Mouse (Mus musculus): ENCODE results near the gene St3gal3. TPM values are rescaled to one million over a fixed set of nuclear protein-coding genes. Genes with fewer than 3 reads are reported as not detected.

St3gal3 gene
- polyA plus RNA-seq, 1 experiment: 6.8 TPM

DNA sequence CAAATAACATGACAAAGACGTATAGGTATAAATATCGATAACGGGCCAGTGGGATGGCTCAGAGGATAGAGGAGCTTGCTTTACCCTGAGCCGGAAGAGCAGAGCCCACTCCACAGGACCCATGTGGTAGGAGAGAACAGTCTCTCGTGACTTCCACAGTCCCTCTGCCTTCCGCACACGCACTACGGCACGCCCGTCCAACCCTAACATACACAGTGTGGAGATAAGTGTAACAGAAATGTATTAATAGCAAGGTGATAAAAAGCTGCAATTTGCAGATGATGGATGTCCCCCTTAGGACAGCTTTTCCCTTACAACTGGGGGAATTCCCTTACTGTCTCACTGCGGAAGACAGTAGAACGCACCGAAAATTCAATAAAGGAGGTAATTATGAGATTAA lies 25.1 kb downstream of the St3gal3 start:
- 73% methylated on average over 13 of the region's 13 CpGs for WGBS
- Histone ChIP-seq H3K4me3 (replicated peaks; ENCODE audit: control insufficient read depth, low read depth, low read length) (peak overlapping the region; percentile 3), H3K4me1 (ENCODE audit: control insufficient read depth, insufficient read depth, low read length) (no peaks in the 10 kb centered on the region; the same call in 1 of the 2 replicates)

DNA sequence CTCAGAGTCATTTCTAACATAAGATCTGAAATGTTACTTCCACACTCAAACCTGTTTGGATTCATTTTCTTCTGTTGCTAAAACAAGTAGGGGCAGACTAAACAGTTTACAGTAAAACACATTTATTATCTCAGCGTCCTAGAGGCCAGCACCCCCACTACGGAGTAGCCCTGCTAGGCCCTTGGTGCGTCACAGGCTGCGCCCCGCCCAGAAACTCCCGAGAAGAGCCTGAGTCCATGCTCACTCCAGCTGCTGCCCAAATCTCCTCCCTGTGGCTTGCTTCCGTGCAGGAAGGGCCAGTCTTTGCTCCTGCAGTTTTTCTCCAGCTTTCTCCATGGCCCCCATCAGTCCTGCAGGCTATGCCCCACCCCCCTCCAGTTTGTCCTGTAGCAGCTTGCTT lies 25.9 kb downstream of the St3gal3 start:
- Histone ChIP-seq H3K27ac (ENCODE audit: control insufficient read depth, insufficient read depth, low read depth, low read length, poor library complexity) (no peak overlapping the region), H3K4me3 (replicated peaks; ENCODE audit: control insufficient read depth, low read depth, low read length) (no peak overlapping the region), H3K4me1 (ENCODE audit: control insufficient read depth, insufficient read depth, low read length) (no peaks in the 10 kb centered on the region; the same call in 1 of the 2 replicates)
- 65% methylated on average over 7 of the region's 7 CpGs for WGBS
- no peak for TF ChIP-seq POLR2A (IDR thresholded peaks at IDR 0.05; ENCODE audit: borderline replicate concordance, control insufficient read depth, low read depth, low read length)
- no peak for TF ChIP-seq CTCF (IDR thresholded peaks at IDR 0.05; ENCODE audit: control insufficient read depth, insufficient read depth, low read length)

More for the DNA sequence above, 25.1 kb downstream of the St3gal3 start:
- peak overlapping the region; percentile 24 for H3K27ac ChIP-seq (ENCODE audit: control insufficient read depth, insufficient read depth, low read depth, low read length, poor library complexity)
- no peak for TF ChIP-seq CTCF (IDR thresholded peaks at IDR 0.05; ENCODE audit: control insufficient read depth, insufficient read depth, low read length)
- TF ChIP-seq POLR2A (IDR thresholded peaks at IDR 0.05; ENCODE audit: borderline replicate concordance, control insufficient read depth, low read depth, low read length): no peak

DNA sequence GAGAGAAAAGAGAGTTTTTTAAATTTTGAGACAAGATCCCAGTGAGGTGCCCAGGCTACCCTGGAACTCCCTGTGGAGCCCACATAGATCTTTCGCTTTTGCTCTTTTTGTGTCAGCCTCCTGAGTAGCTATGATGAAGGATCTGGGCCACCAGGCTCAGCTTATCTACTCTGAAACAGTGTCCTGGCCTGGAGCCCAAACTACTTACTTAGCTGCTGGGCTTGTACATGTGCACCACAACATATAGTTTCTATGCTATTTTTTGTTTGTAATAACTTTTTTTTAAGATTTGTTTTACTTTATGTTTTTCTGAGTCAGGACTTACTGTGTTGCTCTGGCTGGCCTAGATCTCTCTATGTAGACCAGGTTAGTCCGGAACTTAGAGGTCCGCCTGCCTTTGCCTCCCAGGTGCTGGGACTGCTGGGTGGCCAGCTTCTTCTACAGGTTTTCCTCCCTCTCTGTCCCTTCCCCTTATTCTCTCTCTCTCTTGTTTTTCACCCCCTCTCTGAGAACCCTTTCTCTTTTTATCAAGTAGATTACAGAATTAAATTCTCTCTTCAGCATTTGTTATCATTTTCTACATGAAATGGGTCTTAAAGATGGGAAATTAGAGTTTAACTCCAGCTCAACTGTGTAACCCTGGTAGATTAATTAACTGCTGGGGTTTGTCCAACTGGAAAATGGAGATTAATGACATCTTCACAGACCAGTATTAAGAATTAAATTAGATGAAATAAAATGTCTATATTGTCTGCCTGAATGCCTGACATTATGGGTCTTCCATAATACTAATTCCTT lies 29.3 kb downstream of the St3gal3 start:
- TF ChIP-seq CTCF (IDR thresholded peaks at IDR 0.05; ENCODE audit: control insufficient read depth, insufficient read depth, low read length) (no peak), POLR2A (IDR thresholded peaks at IDR 0.05; ENCODE audit: borderline replicate concordance, control insufficient read depth, low read depth, low read length) (no peak)
- 64% methylated on average over 3 of the region's 3 CpGs for WGBS
- Histone ChIP-seq H3K27ac (ENCODE audit: control insufficient read depth, insufficient read depth, low read depth, low read length, poor library complexity) (peak overlapping the region; percentile 70; the same call in 1 of the 2 replicates), H3K4me3 (replicated peaks; ENCODE audit: control insufficient read depth, low read depth, low read length) (no peak overlapping the region), H3K4me1 (ENCODE audit: control insufficient read depth, insufficient read depth, low read length) (no peaks in the 10 kb centered on the region)

DNA sequence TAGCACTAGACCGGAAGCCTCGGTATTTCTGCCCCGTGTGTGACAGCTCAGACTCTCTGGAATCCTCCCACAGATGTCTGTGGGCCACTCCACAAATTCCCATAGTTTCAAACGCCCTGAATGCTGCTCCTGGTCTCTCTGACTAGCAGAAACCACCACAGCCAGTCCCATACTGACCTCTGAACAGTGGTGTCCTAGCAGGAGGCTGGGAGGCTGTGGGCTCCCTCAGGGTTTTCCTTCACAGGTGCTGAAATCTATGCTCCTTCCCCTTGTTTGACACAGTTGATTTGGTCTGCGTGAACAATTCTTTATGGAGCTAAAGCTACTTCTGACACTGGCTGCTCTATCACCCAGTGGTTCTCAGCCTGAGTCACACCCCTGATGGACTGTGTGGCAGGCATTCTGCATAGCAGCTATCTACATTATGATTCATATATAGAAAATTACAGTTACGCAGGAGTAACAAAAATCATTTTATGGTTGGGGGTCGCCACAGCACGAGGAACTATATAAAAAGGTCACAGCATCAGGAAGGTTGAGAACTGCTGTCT lies 31.4 kb downstream of the St3gal3 start:
- H3K4me3 ChIP-seq (replicated peaks; ENCODE audit: control insufficient read depth, low read depth, low read length): no peak overlapping the region
- TF ChIP-seq POLR2A (IDR thresholded peaks at IDR 0.05; ENCODE audit: borderline replicate concordance, control insufficient read depth, low read depth, low read length) (no peak), CTCF (IDR thresholded peaks at IDR 0.05; ENCODE audit: control insufficient read depth, insufficient read depth, low read length) (no peak)
- no peak overlapping the region for H3K27ac ChIP-seq (ENCODE audit: control insufficient read depth, insufficient read depth, low read depth, low read length, poor library complexity)
- peaks cover 3% of the 10 kb centered on the region; the same call in 1 of the 2 replicates for H3K4me1 ChIP-seq (ENCODE audit: control insufficient read depth, insufficient read depth, low read length)
- WGBS: 85% methylated on average over 8 of the region's 8 CpGs

DNA sequence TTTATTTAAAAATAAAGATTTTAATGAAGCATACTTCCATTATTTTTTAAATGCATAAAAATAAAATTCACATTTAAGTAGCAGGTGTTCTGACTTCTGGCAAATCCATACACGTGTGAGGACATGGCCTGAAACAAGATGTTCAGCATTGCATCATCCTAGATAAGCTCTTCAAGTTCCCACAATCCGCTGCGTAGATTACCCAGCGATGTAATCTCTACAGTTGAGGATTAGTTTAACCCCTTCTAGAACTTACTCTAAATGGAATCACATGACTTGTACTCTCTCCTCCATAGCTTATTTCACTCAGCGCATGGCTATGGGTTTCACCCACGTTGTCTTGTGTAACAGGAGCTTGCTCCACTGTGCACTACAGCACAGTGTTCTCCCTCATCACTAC lies 33.2 kb downstream of the St3gal3 start:
- H3K4me1 ChIP-seq (ENCODE audit: control insufficient read depth, insufficient read depth, low read length): peaks cover 3% of the 10 kb centered on the region; the same call in 1 of the 2 replicates
- WGBS: 59% methylated on average over 6 of the region's 6 CpGs
- TF ChIP-seq CTCF (IDR thresholded peaks at IDR 0.05; ENCODE audit: control insufficient read depth, insufficient read depth, low read length) (no peak), POLR2A (IDR thresholded peaks at IDR 0.05; ENCODE audit: borderline replicate concordance, control insufficient read depth, low read depth, low read length) (no peak)
- H3K4me3 ChIP-seq (replicated peaks; ENCODE audit: control insufficient read depth, low read depth, low read length): no peak overlapping the region
- no peak overlapping the region for H3K27ac ChIP-seq (ENCODE audit: control insufficient read depth, insufficient read depth, low read depth, low read length, poor library complexity)

DNA sequence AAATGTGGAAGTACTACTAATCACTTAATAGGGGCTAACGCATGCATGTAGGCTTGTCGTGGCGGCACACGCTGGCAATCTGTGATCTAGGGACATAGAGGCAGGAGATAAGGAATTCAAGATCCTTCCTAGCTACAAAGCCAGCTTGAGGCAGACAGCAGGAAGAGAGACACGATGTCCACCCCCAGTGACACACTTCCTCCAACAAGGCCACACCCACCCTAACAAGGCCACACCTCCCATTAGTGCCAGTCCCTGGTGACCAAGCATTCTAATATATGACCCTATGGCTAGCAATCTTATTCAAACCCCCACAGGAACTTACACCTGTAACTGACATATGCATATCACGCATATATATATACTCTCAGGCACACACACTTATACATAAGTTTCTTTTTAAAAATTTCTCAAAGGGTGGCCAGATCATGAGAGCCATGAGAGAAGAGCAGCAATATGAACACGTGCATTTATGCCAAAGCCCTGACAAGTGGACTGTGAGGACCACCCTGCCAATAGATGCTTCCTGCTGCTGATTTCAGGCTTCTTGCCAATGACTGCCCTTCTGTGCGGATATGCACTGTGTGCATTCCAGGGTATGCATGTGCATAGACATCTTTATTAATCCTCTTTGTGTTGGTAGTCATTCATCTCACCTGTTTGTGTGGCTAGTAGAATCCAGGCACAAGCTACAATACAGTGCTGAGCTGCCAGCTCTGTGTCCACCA lies 34.9 kb downstream of the St3gal3 start:
- H3K4me1 ChIP-seq (ENCODE audit: control insufficient read depth, insufficient read depth, low read length): peaks cover 3% of the 10 kb centered on the region; the same call in 1 of the 2 replicates
- TF ChIP-seq POLR2A (IDR thresholded peaks at IDR 0.05; ENCODE audit: borderline replicate concordance, control insufficient read depth, low read depth, low read length) (no peak), CTCF (IDR thresholded peaks at IDR 0.05; ENCODE audit: control insufficient read depth, insufficient read depth, low read length) (no peak)
- WGBS: 67% methylated on average over 8 of the region's 8 CpGs
- H3K4me3 ChIP-seq (replicated peaks; ENCODE audit: control insufficient read depth, low read depth, low read length): no peak overlapping the region
- H3K27ac ChIP-seq (ENCODE audit: control insufficient read depth, insufficient read depth, low read depth, low read length, poor library complexity): no peak overlapping the region

DNA sequence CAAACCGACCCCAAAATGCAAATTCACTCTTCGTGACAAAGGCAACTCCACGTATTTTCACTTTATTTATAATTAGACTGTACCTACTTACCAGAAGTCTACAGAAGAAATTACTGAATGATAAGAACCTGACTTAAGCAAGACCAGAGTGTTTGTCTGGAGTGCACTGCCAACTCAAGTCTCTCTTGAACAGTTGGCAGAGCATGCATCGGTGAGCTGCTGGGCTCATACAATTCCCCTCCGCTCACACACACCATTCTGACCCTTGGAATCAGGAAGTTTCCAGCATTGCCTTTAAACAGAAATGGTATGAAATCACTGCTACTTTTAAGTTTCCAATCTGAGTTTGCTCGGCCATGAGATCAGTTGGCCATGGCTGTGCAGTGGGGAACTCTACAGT lies 36.1 kb downstream of the St3gal3 start:
- Histone ChIP-seq H3K27ac (ENCODE audit: control insufficient read depth, insufficient read depth, low read depth, low read length, poor library complexity) (no peak overlapping the region), H3K4me3 (replicated peaks; ENCODE audit: control insufficient read depth, low read depth, low read length) (no peak overlapping the region), H3K4me1 (ENCODE audit: control insufficient read depth, insufficient read depth, low read length) (peaks cover 3% of the 10 kb centered on the region; the same call in 1 of the 2 replicates)
- WGBS: 86% methylated on average over 6 of the region's 6 CpGs
- TF ChIP-seq CTCF (IDR thresholded peaks at IDR 0.05; ENCODE audit: control insufficient read depth, insufficient read depth, low read length) (no peak), POLR2A (IDR thresholded peaks at IDR 0.05; ENCODE audit: borderline replicate concordance, control insufficient read depth, low read depth, low read length) (no peak)

DNA sequence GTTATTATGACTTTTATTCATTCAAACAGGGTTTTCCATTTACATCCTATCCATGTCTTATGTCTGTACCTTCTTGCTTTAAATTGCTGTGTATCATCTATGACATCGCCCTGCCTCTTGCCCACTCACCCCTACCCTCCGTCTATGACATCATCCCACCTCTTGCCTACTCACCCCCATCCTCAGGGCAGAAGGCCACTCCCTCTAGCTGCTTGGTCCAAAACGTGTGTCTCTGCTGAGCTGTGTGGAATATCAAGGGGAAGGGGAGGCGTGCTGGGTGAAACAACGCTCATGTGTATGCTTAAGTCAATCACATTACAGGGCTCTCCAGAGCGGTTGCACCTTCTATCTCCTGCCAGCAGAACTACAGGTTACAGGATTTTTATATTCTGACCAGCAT lies 38.6 kb downstream of the St3gal3 start:
- no peak for TF ChIP-seq CTCF (IDR thresholded peaks at IDR 0.05; ENCODE audit: control insufficient read depth, insufficient read depth, low read length)
- 83% methylated on average over 6 of the region's 6 CpGs for WGBS
- H3K27ac ChIP-seq (ENCODE audit: control insufficient read depth, insufficient read depth, low read depth, low read length, poor library complexity): no peak overlapping the region
- H3K4me1 ChIP-seq (ENCODE audit: control insufficient read depth, insufficient read depth, low read length): peaks cover 3% of the 10 kb centered on the region; the same call in 1 of the 2 replicates
- H3K4me3 ChIP-seq (replicated peaks; ENCODE audit: control insufficient read depth, low read depth, low read length): no peak overlapping the region

Measured in bone marrow, adult 2 months (tissue).